Mouse (Mus musculus) hindbrain, embryonic 16.5 days (tissue): ENCODE data around the gene Mrpl35. TPM values are rescaled to one million over a fixed set of nuclear protein-coding genes. Genes with fewer than 3 reads are reported as not detected.

Source experiments
- ATAC-seq: fragments of 200-750 bp; cut with Nextera tagmentation; 2 replicates; pipeline ENCODE4 v1.8.0; 2017; ENCODE audit warnings: moderate TSS enrichment, moderate library complexity
- H3K27ac ChIP-seq: fragments of 300-500 bp; sonication (generic); 2 replicates; pipeline ENCODE4 v1.5.1; 2014; ENCODE audit warnings: low read depth, mild to moderate bottlenecking, control low read depth, low read length, moderate library complexity
- H3K27me3 ChIP-seq: fragments of 300-500 bp; sonication (generic); replicated peaks from 2 replicates; pipeline ENCODE4 v1.6.1; 2014; ENCODE audit warnings: low read length; ENCODE audit not compliant: control insufficient read depth, insufficient read depth
- H3K36me3 ChIP-seq: fragments of 300-500 bp; sonication (generic); 2 replicates; pipeline ENCODE4 v1.6.1; 2014; ENCODE audit warnings: mild to moderate bottlenecking, low read length, moderate library complexity, mixed read lengths; ENCODE audit not compliant: control insufficient read depth, insufficient read depth
- H3K4me1 ChIP-seq: fragments of 300-500 bp; sonication (generic); 2 replicates; pipeline ENCODE4 v1.6.1; 2014; ENCODE audit warnings: low read depth, low read length; ENCODE audit not compliant: control insufficient read depth, insufficient read depth
- H3K4me2 ChIP-seq: fragments of 300-500 bp; sonication (generic); 2 replicates; pipeline ENCODE4 v1.6.1; 2014; ENCODE audit warnings: mild to moderate bottlenecking, low read length, control low read depth, moderate library complexity
- H3K4me3 ChIP-seq: fragments of 300-500 bp; sonication (generic); 2 replicates; pipeline ENCODE4 v1.5.1; 2014; ENCODE audit warnings: mild to moderate bottlenecking, low read length, control low read depth, moderate library complexity
- H3K9ac ChIP-seq: fragments of 300-500 bp; sonication (generic); 2 replicates; pipeline ENCODE4 v1.6.1; 2014; ENCODE audit warnings: low read depth, mild to moderate bottlenecking, control low read depth, low read length, moderate library complexity
- H3K9me3 ChIP-seq: fragments of 300-500 bp; sonication (generic); 2 replicates; pipeline ENCODE4 v1.6.1; 2014; ENCODE audit warnings: mild to moderate bottlenecking, low read length, moderate library complexity; ENCODE audit not compliant: control insufficient read depth
- whole genome bisulfite sequencing: fragments of 180-500 bp; shearing (Covaris S2); extraction: QIAGEN DNeasy Blood & Tissue Kit; methylation state at CpG from one replicate; pipeline ENCODE4 v1.1.7; 2014; 5-methylcytosine and 5-hydroxymethylcytosine counted together
- polyA plus RNA-seq: library from polyadenylated mRNA; unstranded; fragments of >200 nt; fragmentation: Nextera tagmentation; extraction: Ambion mirVana; gene quantifications from 2 replicates; pipeline ENCODE4 v1.2.1, GENCODE M21; 2015

Mrpl35 gene
- polyA plus RNA-seq, 1 experiment from 2014 or later: 40.8 TPM

DNA sequence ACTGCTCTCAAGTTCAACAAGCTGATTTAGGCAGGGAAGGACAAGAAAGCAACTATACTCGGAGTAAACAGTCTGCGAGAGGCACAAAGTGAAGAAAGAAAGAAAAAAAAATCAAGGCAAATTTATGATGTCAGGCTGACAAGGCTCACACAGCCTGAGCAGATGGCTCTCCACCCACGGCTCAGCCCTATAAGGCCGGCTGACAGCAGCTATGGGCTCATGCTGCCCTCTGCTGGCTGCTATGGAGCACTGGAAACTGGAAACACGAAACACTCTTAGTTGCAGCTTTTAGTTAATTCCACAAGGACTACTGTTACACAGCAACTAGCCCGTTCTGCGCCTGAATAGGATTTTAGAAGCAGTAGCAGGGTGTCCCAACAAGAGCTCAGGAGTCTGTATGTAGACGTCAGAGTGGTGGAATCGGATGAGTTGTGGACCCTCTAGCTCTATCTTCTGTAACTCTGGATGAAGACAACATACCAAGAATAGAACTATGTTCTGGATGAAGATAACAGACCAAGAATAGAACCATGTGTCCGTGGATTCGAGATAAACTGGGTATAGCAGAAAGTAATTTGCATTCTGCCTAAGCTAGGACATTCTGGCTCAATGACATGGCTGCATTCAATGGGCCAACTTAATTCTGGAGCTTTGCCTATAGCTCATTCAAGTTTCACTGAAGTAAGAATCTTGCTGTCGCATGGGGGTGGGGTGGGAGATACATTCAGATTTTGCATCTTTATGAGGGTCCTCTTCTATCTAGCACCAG, 22.5 kb downstream of the Mrpl35 start:
- Histone ChIP-seq H3K9me3 (no peaks in the 10 kb centered on the region), H3K36me3 (peaks cover 10% of the 10 kb centered on the region), H3K4me2 (no peak overlapping the region), H3K4me1 (peaks cover 5% of the 10 kb centered on the region; the same call in 1 of the 2 replicates), H3K4me3 (no peak overlapping the region), H3K27ac (peak overlapping the region; percentile 58), H3K9ac (no peak overlapping the region), H3K27me3 (no peaks in the 10 kb centered on the region)
- WGBS: 25% methylated on average over 12 of the region's 12 CpGs
- peak; percentile 90 for ATAC-seq

DNA sequence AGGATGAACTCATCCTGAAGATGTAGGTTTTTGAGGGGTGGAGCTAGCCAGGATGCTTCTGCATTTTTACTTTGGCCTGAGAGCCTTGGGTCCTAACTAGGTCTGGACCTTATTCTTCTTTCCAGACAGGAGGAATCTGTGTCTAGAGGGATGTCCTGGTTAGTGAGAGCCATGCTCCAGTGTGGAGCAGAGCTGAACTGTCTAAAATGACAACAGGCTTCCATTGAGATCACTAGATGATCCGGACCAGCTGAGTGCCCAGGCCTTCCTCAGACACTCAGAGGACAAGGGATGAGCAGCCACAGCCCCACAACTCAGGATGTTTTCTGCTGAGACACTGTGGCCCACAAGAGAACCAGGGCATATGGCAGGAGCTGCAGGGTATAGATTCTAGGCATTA, 23.2 kb downstream of the Mrpl35 start:
- no peak overlapping the region for H3K4me2 ChIP-seq
- WGBS: 100% methylated on average over 1 of the region's 1 CpGs
- peaks cover 8% of the 10 kb centered on the region for H3K36me3 ChIP-seq
- ATAC-seq: peak; percentile 19; the same call in 1 of the 2 replicates
- peak overlapping the region; percentile 13; the same call in 1 of the 2 replicates for H3K9ac ChIP-seq
- no peaks in the 10 kb centered on the region for H3K9me3 ChIP-seq
- peak overlapping the region; percentile 58 for H3K27ac ChIP-seq
- H3K27me3 ChIP-seq: no peaks in the 10 kb centered on the region
- peaks cover 5% of the 10 kb centered on the region; the same call in 1 of the 2 replicates for H3K4me1 ChIP-seq
- no peak overlapping the region for H3K4me3 ChIP-seq

DNA sequence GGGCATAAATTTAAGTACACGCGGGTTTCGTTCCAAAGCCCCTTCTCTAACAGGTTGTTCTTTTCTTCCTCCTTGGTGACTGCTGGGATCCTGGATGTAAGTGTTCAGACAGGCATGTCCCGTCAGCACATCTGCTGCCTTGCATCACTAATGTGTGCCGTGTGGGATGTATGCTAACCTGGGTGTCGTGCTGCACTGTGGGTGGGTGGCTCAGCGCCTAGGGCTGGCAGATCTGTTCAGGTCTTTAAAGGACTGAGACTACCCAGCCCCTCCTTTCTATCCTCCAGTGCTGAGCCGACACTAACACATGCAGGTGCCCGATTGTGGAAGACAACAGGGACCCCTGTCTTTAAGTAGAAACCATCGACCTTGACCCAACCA, 25.1 kb downstream of the Mrpl35 start:
- no peak overlapping the region for H3K27ac ChIP-seq
- H3K36me3 ChIP-seq: peaks cover 9% of the 10 kb centered on the region
- H3K4me3 ChIP-seq: no peak overlapping the region
- WGBS: 59% methylated on average over 10 of the region's 10 CpGs
- no peaks in the 10 kb centered on the region for H3K27me3 ChIP-seq
- no peaks in the 10 kb centered on the region for H3K9me3 ChIP-seq
- peaks cover 5% of the 10 kb centered on the region; the same call in 1 of the 2 replicates for H3K4me1 ChIP-seq
- ATAC-seq: no peak
- no peak overlapping the region for H3K9ac ChIP-seq
- no peak overlapping the region for H3K4me2 ChIP-seq

DNA sequence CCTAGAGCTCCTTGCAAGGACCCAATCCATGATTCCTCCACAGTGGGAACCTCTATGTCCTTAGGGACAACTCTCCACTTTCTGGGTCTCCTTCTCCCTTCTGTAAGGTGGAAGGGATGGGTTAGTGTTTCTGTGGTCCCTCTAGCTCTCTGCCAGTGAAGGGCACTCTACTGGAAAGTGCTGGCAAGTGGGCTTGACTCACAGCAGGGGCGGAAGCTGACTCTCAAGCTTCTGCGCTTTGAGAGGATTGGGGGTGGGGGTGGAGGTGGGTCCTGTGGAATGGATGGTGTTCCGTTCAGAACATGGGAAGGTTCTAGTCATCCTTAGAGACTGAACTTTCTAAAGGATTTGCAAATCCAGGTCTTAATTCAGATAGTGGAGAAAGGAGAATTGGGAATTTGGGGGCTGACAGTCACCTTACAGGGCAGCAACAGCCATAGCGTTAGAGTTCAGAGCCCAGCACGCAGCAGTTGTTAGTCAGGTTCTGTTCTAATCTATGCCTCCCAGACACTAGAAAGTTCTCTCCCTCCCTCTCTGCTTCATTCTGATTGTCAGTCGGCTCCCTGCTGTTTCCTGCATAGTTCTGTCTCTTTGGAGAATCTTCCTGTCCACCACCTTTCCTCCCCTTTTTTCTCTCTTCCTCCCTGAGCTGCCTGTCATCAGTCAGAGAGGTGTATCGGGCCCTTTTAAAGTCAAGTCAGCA, 25.6 kb downstream of the Mrpl35 start:
- H3K36me3 ChIP-seq: peaks cover 14% of the 10 kb centered on the region
- H3K9me3 ChIP-seq: no peaks in the 10 kb centered on the region
- H3K4me2 ChIP-seq: no peak overlapping the region
- H3K4me1 ChIP-seq: peaks cover 5% of the 10 kb centered on the region; the same call in 1 of the 2 replicates
- 57% methylated on average over 7 of the region's 7 CpGs for WGBS
- no peak overlapping the region for H3K9ac ChIP-seq
- H3K27me3 ChIP-seq: no peaks in the 10 kb centered on the region
- no peak for ATAC-seq
- H3K4me3 ChIP-seq: no peak overlapping the region
- H3K27ac ChIP-seq: no peak overlapping the region

DNA sequence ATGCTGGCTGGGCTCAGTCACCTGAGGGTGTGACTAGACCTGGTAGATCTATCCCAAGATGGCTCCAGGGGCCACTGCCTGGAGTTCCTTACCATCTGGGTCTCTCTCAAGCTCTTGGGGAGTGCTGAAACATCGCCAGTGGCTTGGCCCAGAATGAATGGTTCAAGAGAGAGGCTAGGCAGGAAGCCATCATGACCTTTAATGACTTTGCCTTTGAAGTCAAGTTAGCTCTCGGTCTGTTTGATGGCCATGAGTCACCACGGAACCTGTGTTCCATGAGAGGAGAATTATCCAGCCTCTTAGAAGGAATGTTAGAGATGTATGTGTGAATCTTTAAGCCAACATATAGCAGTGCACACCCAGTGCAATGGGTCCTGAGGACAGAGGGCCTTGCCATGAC, 27.4 kb downstream of the Mrpl35 start:
- no peak for ATAC-seq
- H3K4me1 ChIP-seq: peaks cover 5% of the 10 kb centered on the region; the same call in 1 of the 2 replicates
- H3K4me3 ChIP-seq: no peak overlapping the region
- no peak overlapping the region for H3K27ac ChIP-seq
- H3K9me3 ChIP-seq: no peaks in the 10 kb centered on the region
- peaks cover 21% of the 10 kb centered on the region for H3K36me3 ChIP-seq
- WGBS: 82% methylated on average over 3 of the region's 3 CpGs
- no peaks in the 10 kb centered on the region for H3K27me3 ChIP-seq
- H3K9ac ChIP-seq: no peak overlapping the region
- H3K4me2 ChIP-seq: no peak overlapping the region

GRCm38 (mm10) chr6:71791771-71792170, 35.0 kb downstream of the Mrpl35 start:
- Histone ChIP-seq H3K9ac (no peak overlapping the region), H3K27ac (no peak overlapping the region), H3K9me3 (no peaks in the 10 kb centered on the region), H3K4me3 (no peak overlapping the region), H3K4me2 (no peak overlapping the region), H3K4me1 (no peaks in the 10 kb centered on the region), H3K27me3 (no peaks in the 10 kb centered on the region), H3K36me3 (peaks cover 15% of the 10 kb centered on the region)
- WGBS: 84% methylated on average over 6 of the region's 6 CpGs
- ATAC-seq: no peak

DNA sequence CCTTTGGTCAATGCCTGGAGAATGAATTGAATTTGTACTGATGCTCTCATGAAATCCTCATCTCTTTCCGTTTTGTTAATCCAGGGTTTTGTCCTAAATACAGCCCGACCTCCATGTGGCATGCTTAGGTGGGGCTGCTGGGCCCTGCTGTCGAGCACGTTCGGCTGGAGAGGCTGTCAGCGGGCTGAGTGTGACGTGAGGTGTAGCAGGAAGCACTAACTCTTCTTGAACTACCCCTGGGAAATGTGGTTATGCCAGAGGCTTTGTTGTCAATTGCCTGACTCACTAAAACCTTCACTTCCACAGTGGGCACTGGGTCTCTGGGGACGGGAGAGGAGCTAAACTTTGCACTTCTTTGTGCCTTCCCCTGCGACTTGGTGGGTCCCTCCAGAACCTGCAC, 38.4 kb downstream of the Mrpl35 start:
- Histone ChIP-seq H3K27me3 (no peaks in the 10 kb centered on the region), H3K4me2 (no peak overlapping the region), H3K4me3 (no peak overlapping the region), H3K36me3 (peaks cover 8% of the 10 kb centered on the region; the same call in 1 of the 2 replicates), H3K4me1 (no peaks in the 10 kb centered on the region), H3K27ac (no peak overlapping the region), H3K9me3 (no peaks in the 10 kb centered on the region), H3K9ac (no peak overlapping the region)
- no peak for ATAC-seq
- 83% methylated on average over 9 of the region's 9 CpGs for WGBS

DNA sequence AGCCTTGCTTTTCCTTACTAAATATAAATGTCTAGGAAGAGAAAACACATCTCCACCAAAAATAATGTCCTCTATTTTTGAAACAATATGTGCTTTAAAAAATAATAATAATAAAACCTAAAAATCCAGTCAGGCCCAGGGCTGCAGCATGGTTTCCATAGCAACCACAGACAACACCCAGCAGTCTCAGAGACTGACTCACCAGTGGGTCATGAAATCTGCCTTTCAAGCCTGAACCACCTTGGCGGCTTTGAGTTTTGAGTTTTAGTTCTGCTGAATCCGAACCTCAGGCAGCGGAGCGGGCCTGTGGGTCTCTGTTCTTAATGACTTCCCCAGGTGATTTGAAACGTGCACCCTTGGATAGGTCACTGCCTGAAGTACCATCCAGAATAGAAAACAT, 43.6 kb downstream of the Mrpl35 start:
- H3K4me1 ChIP-seq: no peaks in the 10 kb centered on the region
- H3K36me3 ChIP-seq: peaks cover 27% of the 10 kb centered on the region
- H3K4me2 ChIP-seq: no peak overlapping the region
- H3K9me3 ChIP-seq: no peaks in the 10 kb centered on the region
- H3K27me3 ChIP-seq: no peaks in the 10 kb centered on the region
- ATAC-seq: no peak
- WGBS: 88% methylated on average over 5 of the region's 5 CpGs
- no peak overlapping the region for H3K9ac ChIP-seq
- no peak overlapping the region for H3K4me3 ChIP-seq
- H3K27ac ChIP-seq: no peak overlapping the region

DNA sequence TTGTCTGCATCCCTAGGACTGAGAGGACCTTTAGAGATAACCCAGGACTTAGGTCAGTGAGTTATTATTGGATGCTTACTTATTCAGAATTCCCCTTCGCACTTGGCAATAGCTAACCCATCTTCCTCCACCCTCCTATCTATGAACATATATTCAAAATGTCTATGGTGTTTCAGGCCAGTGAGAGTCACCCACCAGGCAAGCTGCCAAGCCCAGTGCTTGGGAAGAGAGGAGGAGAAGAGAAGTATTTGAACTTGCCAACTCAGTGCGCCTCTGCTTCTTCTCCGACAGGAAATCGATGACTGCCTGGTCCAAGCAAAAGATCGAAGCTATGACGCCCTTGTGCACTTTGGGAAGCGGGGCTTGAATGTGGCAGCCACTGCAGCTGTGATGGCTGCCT, 46.3 kb downstream of the Mrpl35 start:
- Histone ChIP-seq H3K4me2 (no peak overlapping the region), H3K27me3 (no peaks in the 10 kb centered on the region), H3K36me3 (peaks cover 30% of the 10 kb centered on the region), H3K4me1 (no peaks in the 10 kb centered on the region), H3K9ac (no peak overlapping the region), H3K9me3 (no peaks in the 10 kb centered on the region), H3K27ac (no peak overlapping the region), H3K4me3 (no peak overlapping the region)
- 91% methylated on average over 7 of the region's 7 CpGs for WGBS
- ATAC-seq: no peak
